Mouse (Mus musculus): ENCODE measurements at regions not wholly inside any gene's neighbourhood (a gene's known extent, or its start where the extent isn't known, plus 50 kb on each side); places are given as distances from the start of the nearest gene placed in this dataset.

DNA sequence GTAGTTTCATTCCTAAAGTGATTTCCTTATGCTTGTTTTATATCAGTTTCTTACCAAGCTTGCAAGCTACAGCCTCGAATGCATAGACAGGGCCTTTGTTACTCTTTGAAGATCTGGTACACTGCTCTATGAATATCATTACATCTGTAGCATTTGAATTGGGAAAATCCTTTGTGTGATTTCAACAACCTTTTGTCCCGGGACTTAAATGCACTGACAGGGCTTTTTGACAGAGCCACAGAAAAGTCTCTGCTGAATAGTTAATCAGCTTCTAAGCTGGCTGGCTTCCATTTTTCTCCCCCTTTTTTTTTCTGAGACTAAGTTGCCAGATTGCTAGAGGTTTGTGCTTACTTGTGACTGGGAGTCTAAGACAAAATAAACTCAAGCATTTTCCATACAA lies 80.2 kb downstream of the Ednrb start:
- H3K9ac ChIP-seq = no peak overlapping the region
- no peaks in the 10 kb centered on the region for H3K9me3 ChIP-seq
- no peaks in the 10 kb centered on the region for H3K27me3 ChIP-seq (replicated peaks)
- 0 out of 2 replicates have a peak, but pooled peaks cover 3% of the 10 kb centered on the region for H3K4me1 ChIP-seq
- H3K36me3 ChIP-seq (replicated peaks) = no peaks in the 10 kb centered on the region
- H3K4me2 ChIP-seq = no peak overlapping the region
- peak; percentile 76 for ATAC-seq (replicated peaks)
- peak overlapping the region; percentile 61; the same call in 1 of the 2 replicates for H3K27ac ChIP-seq
- H3K4me3 ChIP-seq = no peak overlapping the region
- WGBS = 9% methylated on average over 2 of the region's 2 CpGs

DNA sequence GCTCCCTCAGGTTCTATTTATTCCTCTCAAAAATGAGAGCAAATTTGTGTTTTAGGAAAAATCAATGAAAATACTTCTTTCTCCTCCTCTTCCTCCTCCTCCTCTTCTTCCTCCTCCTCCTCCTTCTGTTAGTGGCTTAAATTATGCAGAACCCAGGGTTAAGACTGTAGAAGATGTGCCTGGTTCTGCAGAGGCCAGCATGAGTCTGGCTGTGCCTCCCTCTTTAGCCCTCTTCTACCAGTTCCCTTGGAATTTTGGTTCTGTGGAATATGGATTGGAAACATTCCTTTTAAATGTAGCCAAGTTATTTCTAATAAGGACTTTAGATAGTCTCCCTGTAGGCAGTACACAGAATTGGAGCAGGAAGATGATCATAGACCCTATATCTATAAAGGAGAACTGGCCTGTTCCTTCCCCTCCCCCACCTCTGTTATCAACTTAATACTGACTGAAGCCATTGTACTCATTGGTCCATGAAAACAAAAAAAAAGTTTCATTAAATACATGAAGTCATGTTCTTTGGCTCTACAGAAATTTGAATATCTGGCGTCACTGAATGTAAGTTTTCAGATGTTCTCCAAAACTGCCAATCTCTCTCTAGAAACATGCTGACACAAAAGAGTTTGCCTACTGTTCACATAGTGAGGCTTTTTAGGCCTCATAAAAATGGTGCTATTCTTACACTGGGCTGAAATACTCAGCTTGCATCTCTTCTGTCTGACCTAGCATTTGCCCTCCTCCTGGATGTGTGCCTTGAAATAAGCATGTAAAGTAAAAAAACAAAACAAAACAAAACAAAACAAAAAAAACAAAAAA lies 80.8 kb downstream of the Ednrb start:
- Histone ChIP-seq H3K36me3 (replicated peaks) (no peaks in the 10 kb centered on the region), H3K9ac (no peak overlapping the region), H3K9me3 (no peaks in the 10 kb centered on the region), H3K27ac (peak overlapping the region; percentile 61), H3K27me3 (replicated peaks) (no peaks in the 10 kb centered on the region), H3K4me3 (no peak overlapping the region), H3K4me1 (0 out of 2 replicates have a peak, but pooled peaks cover 3% of the 10 kb centered on the region), H3K4me2 (no peak overlapping the region)
- 29% methylated on average over 1 of the region's 1 CpGs for WGBS
- ATAC-seq (replicated peaks) = peak; percentile 82

DNA sequence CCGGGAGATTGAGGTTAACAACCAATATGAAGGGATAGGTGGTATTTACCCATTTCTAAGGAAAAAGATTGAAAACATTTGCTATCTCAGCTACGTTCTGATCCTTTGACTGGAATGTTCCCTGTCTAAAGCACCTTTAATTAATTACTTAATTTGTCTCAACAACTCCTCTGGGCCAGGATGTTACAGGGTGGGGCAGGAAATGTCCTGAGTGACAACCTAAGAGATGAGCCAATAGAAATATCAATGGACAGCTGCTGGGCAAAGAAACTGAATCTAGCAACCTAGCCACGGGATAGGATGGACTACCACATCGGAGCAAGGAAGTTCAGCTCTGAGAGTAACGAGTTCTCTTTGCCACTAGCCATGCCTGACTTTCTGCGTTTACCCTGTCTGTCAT lies 84.8 kb downstream of the Ednrb start:
- H3K27me3 ChIP-seq (replicated peaks) = no peaks in the 10 kb centered on the region
- H3K9ac ChIP-seq = no peak overlapping the region
- WGBS = 82% methylated on average over 6 of the region's 6 CpGs
- no peak overlapping the region for H3K4me2 ChIP-seq
- H3K36me3 ChIP-seq (replicated peaks) = no peaks in the 10 kb centered on the region
- 0 out of 2 replicates have a peak, but pooled peaks cover 3% of the 10 kb centered on the region for H3K4me1 ChIP-seq
- H3K9me3 ChIP-seq = no peaks in the 10 kb centered on the region
- H3K4me3 ChIP-seq = no peak overlapping the region
- no peak overlapping the region for H3K27ac ChIP-seq
- ATAC-seq (replicated peaks) = no peak

Data from midbrain, embryonic 15.5 days (tissue).